Mouse (Mus musculus): ENCODE data around the gene Itgb7. TPM values are rescaled to one million over a fixed set of nuclear protein-coding genes. Genes with fewer than 3 reads are reported as not detected.

Gene Itgb7
- total RNA-seq (2014; rRNA removed; ENCODE audit: low replicate concordance) (0.23 and 1.1 TPM in 2 replicates), polyA plus RNA-seq (2015; fragmentation: Nextera tagmentation; extraction: Ambion mirVana) (0.79 and 0.92 TPM in 2 replicates)

- H3K9ac ChIP-seq (replicated peaks; ENCODE audit: low read depth, low read length) = no peak within 1 kb of the TSS
Measured at GRCm38 (mm10) chr15:102231748-102232147, at the start of gene Itgb7. Gene Itgb7 (minus strand): TSS chr15:102231944.

GRCm38 (mm10) chr15:102280623-102281022 is 48.9 kb upstream of the Itgb7 start:
- Histone ChIP-seq H3K27me3 (ENCODE audit: control insufficient read depth, insufficient read depth, low read length) (no peaks in the 10 kb centered on the region), H3K36me3 (replicated peaks; ENCODE audit: control insufficient read depth, insufficient read depth, low read length) (peaks cover 16% of the 10 kb centered on the region), H3K4me1 (ENCODE audit: control insufficient read depth, insufficient read depth) (peaks cover 9% of the 10 kb centered on the region), H3K9ac (replicated peaks; ENCODE audit: low read depth, low read length) (0 out of 2 replicates have a peak overlapping the region, but pooled peaks have one; percentile 59), H3K27ac (ENCODE audit: low read depth) (no peak overlapping the region), H3K4me3 (ENCODE audit: low read depth, low read length) (no peak overlapping the region), H3K4me2 (ENCODE audit: low read depth, low read length) (0 out of 2 replicates have a peak overlapping the region, but pooled peaks have one; percentile 69), H3K9me3 (replicated peaks; ENCODE audit: control insufficient read depth, low read length) (no peaks in the 10 kb centered on the region)
- ATAC-seq (ENCODE audit: insufficient read depth, low read depth) (no peak), DNase-seq (ENCODE audit: low spot score) (no peak)
- 92% methylated on average over 19 of the region's 19 CpGs for WGBS
- TF ChIP-seq EP300 (IDR thresholded peaks at IDR 0.05; ENCODE audit: low read depth) (no peak), CTCF (IDR thresholded peaks at IDR 0.05; ENCODE audit: low read depth) (no peak)

More at GRCm38 (mm10) chr15:102231748-102232147, at the start of gene Itgb7:
- Histone ChIP-seq H3K4me3 (ENCODE audit: low read depth, low read length) (no peak within 1 kb of the TSS), H3K27ac (ENCODE audit: low read depth) (no peak within 1 kb of the TSS), H3K4me1 (ENCODE audit: control insufficient read depth, insufficient read depth) (no peaks in the 10 kb centered on the region; the same call in 1 of the 2 replicates), H3K9me3 (replicated peaks; ENCODE audit: control insufficient read depth, low read length) (no peaks in the 10 kb centered on the region), H3K4me2 (ENCODE audit: low read depth, low read length) (no peak within 1 kb of the TSS), H3K36me3 (replicated peaks; ENCODE audit: control insufficient read depth, insufficient read depth, low read length) (no peaks in the 10 kb centered on the region), H3K27me3 (ENCODE audit: control insufficient read depth, insufficient read depth, low read length) (no peaks in the 10 kb centered on the region)
- 24% methylated on average over 6 of the region's 6 CpGs for WGBS
- TF ChIP-seq EP300 (IDR thresholded peaks at IDR 0.05; ENCODE audit: low read depth) (no peak), CTCF (IDR thresholded peaks at IDR 0.05; ENCODE audit: low read depth) (no peak)
- DNase-seq (ENCODE audit: low spot score) = no peak
- ATAC-seq (ENCODE audit: insufficient read depth, low read depth) = no peak

- peaks cover 9% of the 10 kb centered on the region for H3K4me1 ChIP-seq (ENCODE audit: control insufficient read depth, insufficient read depth)
- no peak for DNase-seq (ENCODE audit: low spot score)
- peak overlapping the region; percentile 79 for H3K27ac ChIP-seq (ENCODE audit: low read depth)
- H3K27me3 ChIP-seq (ENCODE audit: control insufficient read depth, insufficient read depth, low read length) = no peaks in the 10 kb centered on the region
- peak overlapping the region; percentile 74 for H3K4me3 ChIP-seq (ENCODE audit: low read depth, low read length)
- H3K9me3 ChIP-seq (replicated peaks; ENCODE audit: control insufficient read depth, low read length) = no peaks in the 10 kb centered on the region
- peaks cover 16% of the 10 kb centered on the region for H3K36me3 ChIP-seq (replicated peaks; ENCODE audit: control insufficient read depth, insufficient read depth, low read length)
- peak overlapping the region; percentile 59 for H3K9ac ChIP-seq (replicated peaks; ENCODE audit: low read depth, low read length)
- TF ChIP-seq EP300 (IDR thresholded peaks at IDR 0.05; ENCODE audit: low read depth) (no peak), CTCF (IDR thresholded peaks at IDR 0.05; ENCODE audit: low read depth) (no peak)
- peak overlapping the region; percentile 69 for H3K4me2 ChIP-seq (ENCODE audit: low read depth, low read length)
- 23% methylated on average over 13 of the region's 13 CpGs for WGBS
- ATAC-seq (ENCODE audit: insufficient read depth, low read depth) = peak; percentile 5; the same call in 1 of the 2 replicates
Measured at GRCm38 (mm10) chr15:102279783-102280520, 48.2 kb upstream of the Itgb7 start.

- peak within 1 kb of the TSS; percentile 74 for H3K4me3 ChIP-seq (ENCODE audit: low read depth, low read length)
- ATAC-seq (ENCODE audit: insufficient read depth, low read depth) (peak; percentile 96), DNase-seq (ENCODE audit: low spot score) (peak; percentile 90)
- peaks cover 9% of the 10 kb centered on the region for H3K4me1 ChIP-seq (ENCODE audit: control insufficient read depth, insufficient read depth)
- WGBS = 1% methylated on average over 54 of the region's 65 CpGs
- peak within 1 kb of the TSS; percentile 79 for H3K27ac ChIP-seq (ENCODE audit: low read depth)
- peak within 1 kb of the TSS; percentile 69 for H3K4me2 ChIP-seq (ENCODE audit: low read depth, low read length)
- no peaks in the 10 kb centered on the region for H3K9me3 ChIP-seq (replicated peaks; ENCODE audit: control insufficient read depth, low read length)
- H3K9ac ChIP-seq (replicated peaks; ENCODE audit: low read depth, low read length) = peak within 1 kb of the TSS; percentile 59
- TF ChIP-seq CTCF (IDR thresholded peaks at IDR 0.05; ENCODE audit: low read depth) (no peak; the same call in 1 of the 2 replicates), EP300 (IDR thresholded peaks at IDR 0.05; ENCODE audit: low read depth) (0 out of 2 replicates have a peak, but pooled peaks have one; percentile 35)
- H3K27me3 ChIP-seq (ENCODE audit: control insufficient read depth, insufficient read depth, low read length) = no peaks in the 10 kb centered on the region
- peaks cover 16% of the 10 kb centered on the region for H3K36me3 ChIP-seq (replicated peaks; ENCODE audit: control insufficient read depth, insufficient read depth, low read length)
Measured at GRCm38 (mm10) chr15:102279092-102279782, 47.5 kb upstream of the Itgb7 start, which contains the start of gene Mfsd5. Gene Mfsd5 (plus strand): TSS chr15:102279454.

- peak overlapping the region; percentile 69 for H3K4me2 ChIP-seq (ENCODE audit: low read depth, low read length)
- no peaks in the 10 kb centered on the region for H3K27me3 ChIP-seq (ENCODE audit: control insufficient read depth, insufficient read depth, low read length)
- H3K4me3 ChIP-seq (ENCODE audit: low read depth, low read length) = peak overlapping the region; percentile 74
- peaks cover 16% of the 10 kb centered on the region for H3K36me3 ChIP-seq (replicated peaks; ENCODE audit: control insufficient read depth, insufficient read depth, low read length)
- TF ChIP-seq EP300 (IDR thresholded peaks at IDR 0.05; ENCODE audit: low read depth) (no peak), CTCF (IDR thresholded peaks at IDR 0.05; ENCODE audit: low read depth) (no peak)
- H3K4me1 ChIP-seq (ENCODE audit: control insufficient read depth, insufficient read depth) = peaks cover 9% of the 10 kb centered on the region
- no peak for DNase-seq (ENCODE audit: low spot score)
- no peak for ATAC-seq (ENCODE audit: insufficient read depth, low read depth)
- 30% methylated on average over 7 of the region's 7 CpGs for WGBS
- H3K27ac ChIP-seq (ENCODE audit: low read depth) = peak overlapping the region; percentile 79
- 0 out of 2 replicates have a peak overlapping the region, but pooled peaks have one; percentile 13 for H3K9ac ChIP-seq (replicated peaks; ENCODE audit: low read depth, low read length)
- no peaks in the 10 kb centered on the region for H3K9me3 ChIP-seq (replicated peaks; ENCODE audit: control insufficient read depth, low read length)
Measured at GRCm38 (mm10) chr15:102278726-102279091, 47.0 kb upstream of the Itgb7 start.
